8 mouse cellular contexts compared by ENCODE assay signal in genomic region chrX:93288339-93288738, GRCm38 (mm10). TPM values are rescaled to one million over a fixed set of nuclear protein-coding genes. Genes with fewer than 3 reads are reported as not detected.
DNase-seq lines count a peak whose midpoint lies in the region; ATAC-seq and TF ChIP-seq lines count a peak whose summit lies in the region.

No protein-coding gene starts in this region.

- H3K9ac ChIP-seq in heart, embryonic 16.5 days (ENCODE audit: low read length), result no peak overlapping the region
- peak overlapping the region; percentile 23; the same call in 1 of the 2 replicates for H3K9ac ChIP-seq in hindbrain, embryonic 12.5 days
- peak overlapping the region; percentile 20; the same call in 1 of the 2 replicates for H3K9ac ChIP-seq in midbrain, embryonic 14.5 days (replicated peaks; ENCODE audit: low read length)

- WGBS in heart, embryonic 16.5 days, result 10% methylated on average over 27 of the region's 37 CpGs
- WGBS in hindbrain, embryonic 12.5 days, result 20% methylated on average over 25 of the region's 37 CpGs
- WGBS in midbrain, embryonic 14.5 days, result 24% methylated on average over 28 of the region's 37 CpGs

- H3K4me1 ChIP-seq in heart, embryonic 16.5 days (ENCODE audit: control insufficient read depth, insufficient read depth, low read length), result no peaks in the 10 kb centered on the region
- peaks cover 8% of the 10 kb centered on the region for H3K4me1 ChIP-seq in hindbrain, embryonic 12.5 days
- H3K4me1 ChIP-seq in midbrain, embryonic 14.5 days (ENCODE audit: control insufficient read depth, insufficient read depth, low read length), result no peaks in the 10 kb centered on the region

- in situ Hi-C loops in Patski (cut with MboI; ENCODE audit: low pct_unique_long_range_greater_than_20kb), result loop anchor here (10.0 to 25.0 kb wide), 3 partner anchors 166 to 599 kb away; no protein-coding TSS in a partner anchor

- peak overlapping the region; percentile 36 for H3K4me3 ChIP-seq in heart, embryonic 16.5 days (ENCODE audit: low read length)
- H3K4me3 ChIP-seq in hindbrain, embryonic 12.5 days, result peak overlapping the region; percentile 35
- peak overlapping the region; percentile 36 for H3K4me3 ChIP-seq in midbrain, embryonic 14.5 days (replicated peaks; ENCODE audit: low read depth, low read length)

- no peak for DNase-seq in heart, postnatal 36 days
- DNase-seq in Patski (ENCODE audit: low read depth, low spot score), result no peak
- DNase-seq in midbrain, embryonic 14.5 days, result peak; percentile 41
- no peak for DNase-seq in frontal cortex, postnatal 36 days (ENCODE audit: low spot score in 2 of 2)
- DNase-seq in right cerebral cortex, postnatal 36 days (ENCODE audit: low spot score in 2 of 2), result no peak
- no peak for DNase-seq in thymus, postnatal 0 days (ENCODE audit: low spot score)

- H3K9me3 ChIP-seq in heart, embryonic 16.5 days (replicated peaks; ENCODE audit: control insufficient read depth, low read length), result 0 out of 2 replicates have a peak, but pooled peaks cover 2% of the 10 kb centered on the region
- H3K9me3 ChIP-seq in hindbrain, embryonic 12.5 days (replicated peaks), result no peaks in the 10 kb centered on the region
- H3K9me3 ChIP-seq in midbrain, embryonic 14.5 days (ENCODE audit: control insufficient read depth, low read length), result no peaks in the 10 kb centered on the region

- peaks cover 77% of the 10 kb centered on the region for H3K27me3 ChIP-seq in heart, embryonic 16.5 days (ENCODE audit: control insufficient read depth, insufficient read depth, low read length)
- peaks cover 34% of the 10 kb centered on the region for H3K27me3 ChIP-seq in Patski
- H3K27me3 ChIP-seq in hindbrain, embryonic 12.5 days, result peaks cover 82% of the 10 kb centered on the region
- peaks cover 57% of the 10 kb centered on the region for H3K27me3 ChIP-seq in midbrain, embryonic 14.5 days (ENCODE audit: control insufficient read depth, insufficient read depth, low read length)

- no peak overlapping the region for H3K27ac ChIP-seq in heart, embryonic 16.5 days (ENCODE audit: low read length)
- H3K27ac ChIP-seq in hindbrain, embryonic 12.5 days, result no peak overlapping the region
- no peak overlapping the region for H3K27ac ChIP-seq in midbrain, embryonic 14.5 days (replicated peaks; ENCODE audit: low read depth, low read length)

- ATAC-seq in heart, embryonic 16.5 days (replicated peaks; ENCODE audit: extremely low read depth, insufficient read depth, low FRiP score), result no peak
- peak; percentile 44 for ATAC-seq in Patski
- no peak for ATAC-seq in hindbrain, embryonic 12.5 days (ENCODE audit: low FRiP score)
- ATAC-seq in midbrain, embryonic 14.5 days (ENCODE audit: low FRiP score, low TSS enrichment), result no peak

- intact Hi-C loops in heart, postnatal 36 days (cut with DNase I), result loop anchor here (10.0 kb wide), 1 partner anchor 224 kb away; no protein-coding TSS in a partner anchor

- POLR2A ChIA-PET in Patski (lab: Charles Lee), result no interaction called here

- CTCF ChIA-PET in Patski (lab: Charles Lee), result no interaction called here

- no peaks in the 10 kb centered on the region for H3K36me3 ChIP-seq in heart, embryonic 16.5 days (ENCODE audit: control insufficient read depth, insufficient read depth)
- H3K36me3 ChIP-seq in hindbrain, embryonic 12.5 days, result no peaks in the 10 kb centered on the region
- no peaks in the 10 kb centered on the region for H3K36me3 ChIP-seq in midbrain, embryonic 14.5 days (ENCODE audit: control insufficient read depth, insufficient read depth, low read length)

- peak overlapping the region; percentile 60 for H3K4me2 ChIP-seq in heart, embryonic 16.5 days (ENCODE audit: low read depth, low read length)
- H3K4me2 ChIP-seq in hindbrain, embryonic 12.5 days (replicated peaks), result peak overlapping the region; percentile 51
- peak overlapping the region; percentile 58 for H3K4me2 ChIP-seq in midbrain, embryonic 14.5 days (ENCODE audit: low read length)

- no peak for TF ChIP-seq CTCF in Patski (IDR thresholded peaks at IDR 0.05)

RNA-seq across cellular contexts. Expression of gene Arx, which starts 2.1 kb away (rescaled TPM):
- not detected in 2 replicates for polyA plus RNA-seq in heart, embryonic 16.5 days (2015; fragmentation: Nextera tagmentation; extraction: Ambion mirVana)
- total RNA-seq in heart, postnatal 36 days (2021), result not detected
- polyA plus RNA-seq in Patski (2021), result 0.04 TPM
- 4.1 and 5.1 TPM in 2 replicates for polyA plus RNA-seq in hindbrain, embryonic 12.5 days (2016; fragmentation: Nextera tagmentation; extraction: Ambion mirVana)
- polyA plus RNA-seq in midbrain, embryonic 14.5 days (2014; fragmentation: Nextera tagmentation; extraction: Ambion mirVana), result 0.70 and 1.0 TPM in 2 replicates
- not detected in 2 replicates for polyA plus RNA-seq in thymus, postnatal 0 days (2015; fragmentation: Nextera tagmentation; extraction: Ambion mirVana)
